Mouse (Mus musculus): ENCODE results near the gene Samhd1. TPM values are rescaled to one million over a fixed set of nuclear protein-coding genes. Genes with fewer than 3 reads are reported as not detected.

The Samhd1 gene
- total and polyA plus RNA-seq, 2 experiments from 2014 or later: 13.0 to 22.6 TPM

- no peak overlapping the region for H3K4me2 ChIP-seq (ENCODE audit: low read depth, low read length)
- no peak overlapping the region for H3K9ac ChIP-seq (replicated peaks; ENCODE audit: low read depth, low read length)
- no peak overlapping the region for H3K4me3 ChIP-seq (ENCODE audit: low read depth, low read length)
- DNase-seq (ENCODE audit: low spot score) (no peak), ATAC-seq (ENCODE audit: insufficient read depth, low read depth) (no peak)
- TF ChIP-seq CTCF (IDR thresholded peaks at IDR 0.05; ENCODE audit: low read depth): no peak
- no peaks in the 10 kb centered on the region; the same call in 1 of the 2 replicates for H3K9me3 ChIP-seq (replicated peaks; ENCODE audit: control insufficient read depth, low read length)
- H3K27ac ChIP-seq (ENCODE audit: low read depth): no peak overlapping the region
- 74% methylated on average over 4 of the region's 4 CpGs for WGBS
- no peaks in the 10 kb centered on the region for H3K4me1 ChIP-seq (ENCODE audit: control insufficient read depth, insufficient read depth)
- H3K36me3 ChIP-seq (replicated peaks; ENCODE audit: control insufficient read depth, insufficient read depth, low read length): peaks cover 11% of the 10 kb centered on the region; the same call in 1 of the 2 replicates
- H3K27me3 ChIP-seq (ENCODE audit: control insufficient read depth, insufficient read depth, low read length): no peaks in the 10 kb centered on the region
Measured at GRCm38 (mm10) chr2:157141962-157142361, 6.9 kb upstream of the Samhd1 start.

- TF ChIP-seq CTCF (IDR thresholded peaks at IDR 0.05; ENCODE audit: low read depth): no peak
- TF ChIP-seq EP300 (IDR thresholded peaks at IDR 0.05; ENCODE audit: low read depth): no peak
- 67% methylated on average over 5 of the region's 5 CpGs for WGBS
Measured at GRCm38 (mm10) chr2:157139251-157139802, 4.3 kb upstream of the Samhd1 start.

GRCm38 (mm10) chr2:157138808-157139207 is 3.7 kb upstream of the Samhd1 start:
- H3K9me3 ChIP-seq (replicated peaks; ENCODE audit: control insufficient read depth, low read length): no peaks in the 10 kb centered on the region; the same call in 1 of the 2 replicates
- no peaks in the 10 kb centered on the region for H3K27me3 ChIP-seq (ENCODE audit: control insufficient read depth, insufficient read depth, low read length)
- H3K9ac ChIP-seq (replicated peaks; ENCODE audit: low read depth, low read length): no peak overlapping the region
- no peak for ATAC-seq (ENCODE audit: insufficient read depth, low read depth)
- no peak for TF ChIP-seq EP300 (IDR thresholded peaks at IDR 0.05; ENCODE audit: low read depth)
- TF ChIP-seq CTCF (IDR thresholded peaks at IDR 0.05; ENCODE audit: low read depth): no peak
- H3K4me2 ChIP-seq (ENCODE audit: low read depth, low read length): no peak overlapping the region
- WGBS: 75% methylated on average over 5 of the region's 5 CpGs
- H3K4me3 ChIP-seq (ENCODE audit: low read depth, low read length): no peak overlapping the region
- no peak for DNase-seq (ENCODE audit: low spot score)
- H3K4me1 ChIP-seq (ENCODE audit: control insufficient read depth, insufficient read depth): 0 out of 2 replicates have a peak, but pooled peaks cover 1% of the 10 kb centered on the region
- no peaks in the 10 kb centered on the region for H3K36me3 ChIP-seq (replicated peaks; ENCODE audit: control insufficient read depth, insufficient read depth, low read length)
- no peak overlapping the region for H3K27ac ChIP-seq (ENCODE audit: low read depth)

More at GRCm38 (mm10) chr2:157139251-157139802, 4.3 kb upstream of the Samhd1 start:
- Histone ChIP-seq H3K9me3 (replicated peaks; ENCODE audit: control insufficient read depth, low read length) (no peaks in the 10 kb centered on the region; the same call in 1 of the 2 replicates), H3K36me3 (replicated peaks; ENCODE audit: control insufficient read depth, insufficient read depth, low read length) (no peaks in the 10 kb centered on the region), H3K27ac (ENCODE audit: low read depth) (no peak overlapping the region), H3K9ac (replicated peaks; ENCODE audit: low read depth, low read length) (no peak overlapping the region), H3K4me3 (ENCODE audit: low read depth, low read length) (no peak overlapping the region), H3K27me3 (ENCODE audit: control insufficient read depth, insufficient read depth, low read length) (no peaks in the 10 kb centered on the region), H3K4me2 (ENCODE audit: low read depth, low read length) (no peak overlapping the region), H3K4me1 (ENCODE audit: control insufficient read depth, insufficient read depth) (no peaks in the 10 kb centered on the region)
- ATAC-seq (ENCODE audit: insufficient read depth, low read depth): no peak
- no peak for DNase-seq (ENCODE audit: low spot score)

GRCm38 (mm10) chr2:157137959-157138731 is 3.1 kb upstream of the Samhd1 start:
- ATAC-seq (ENCODE audit: insufficient read depth, low read depth) (no peak), DNase-seq (ENCODE audit: low spot score) (no peak)
- no peak for TF ChIP-seq EP300 (IDR thresholded peaks at IDR 0.05; ENCODE audit: low read depth)
- TF ChIP-seq CTCF (IDR thresholded peaks at IDR 0.05; ENCODE audit: low read depth): no peak
- no peak overlapping the region for H3K4me2 ChIP-seq (ENCODE audit: low read depth, low read length)
- H3K9ac ChIP-seq (replicated peaks; ENCODE audit: low read depth, low read length): no peak overlapping the region
- H3K4me1 ChIP-seq (ENCODE audit: control insufficient read depth, insufficient read depth): 0 out of 2 replicates have a peak, but pooled peaks cover 4% of the 10 kb centered on the region
- H3K27ac ChIP-seq (ENCODE audit: low read depth): no peak overlapping the region
- no peaks in the 10 kb centered on the region; the same call in 1 of the 2 replicates for H3K9me3 ChIP-seq (replicated peaks; ENCODE audit: control insufficient read depth, low read length)
- H3K4me3 ChIP-seq (ENCODE audit: low read depth, low read length): no peak overlapping the region
- WGBS: 85% methylated on average over 9 of the region's 9 CpGs
- no peaks in the 10 kb centered on the region for H3K36me3 ChIP-seq (replicated peaks; ENCODE audit: control insufficient read depth, insufficient read depth, low read length)
- no peaks in the 10 kb centered on the region for H3K27me3 ChIP-seq (ENCODE audit: control insufficient read depth, insufficient read depth, low read length)

- Histone ChIP-seq H3K27me3 (ENCODE audit: control insufficient read depth, insufficient read depth, low read length) (no peaks in the 10 kb centered on the region), H3K9me3 (replicated peaks; ENCODE audit: control insufficient read depth, low read length) (no peaks in the 10 kb centered on the region; the same call in 1 of the 2 replicates), H3K9ac (replicated peaks; ENCODE audit: low read depth, low read length) (no peak overlapping the region), H3K4me1 (ENCODE audit: control insufficient read depth, insufficient read depth) (0 out of 2 replicates have a peak, but pooled peaks cover 4% of the 10 kb centered on the region), H3K4me3 (ENCODE audit: low read depth, low read length) (no peak overlapping the region), H3K27ac (ENCODE audit: low read depth) (no peak overlapping the region), H3K4me2 (ENCODE audit: low read depth, low read length) (no peak overlapping the region), H3K36me3 (replicated peaks; ENCODE audit: control insufficient read depth, insufficient read depth, low read length) (no peaks in the 10 kb centered on the region)
- DNase-seq (ENCODE audit: low spot score) (no peak), ATAC-seq (ENCODE audit: insufficient read depth, low read depth) (no peak)
- TF ChIP-seq CTCF (IDR thresholded peaks at IDR 0.05; ENCODE audit: low read depth) (no peak), EP300 (IDR thresholded peaks at IDR 0.05; ENCODE audit: low read depth) (no peak)
- WGBS: 78% methylated on average over 2 of the region's 2 CpGs
Measured at GRCm38 (mm10) chr2:157136646-157137045, 1.6 kb upstream of the Samhd1 start.

Data from heart, postnatal 0 days (tissue).